Mouse (Mus musculus) bone marrow macrophage, adult 2 months (primary cell): Measurements from ENCODE around the gene Pim2.
"Not testable (repeated sequence)": the region's sequence is repeated elsewhere in the genome, so short reads cannot be mapped to it uniquely, and the experiment has no call there.

Source experiments
- CTCF ChIP-seq: IDR thresholded peaks from 2 replicates; pipeline ENCODE4 v1.5.1; 2012; ENCODE audit warnings: low read depth, mild to moderate bottlenecking, low read length, moderate library complexity
- POLR2A ChIP-seq: IDR thresholded peaks from 2 replicates; pipeline ENCODE4 v1.6.1; 2012; ENCODE audit warnings: mild to moderate bottlenecking, low read depth, low read length, borderline replicate concordance

GRCm38 (mm10) chrX:7915669-7916068, 37.6 kb downstream of the Pim2 start:
- TF ChIP-seq POLR2A, CTCF: not testable (repeated sequence)
